Mouse (Mus musculus): ENCODE measurements around the gene Pbsn.
"Not testable (repeated sequence)": the region's sequence is repeated elsewhere in the genome, so short reads cannot be mapped to it uniquely, and the experiment has no call there.

Gene Pbsn

GRCm38 (mm10) chrX:77853523-77853922 lies at the start of gene Pbsn:
TSS of gene Pbsn (minus strand) at chrX:77853623.
- in situ Hi-C loops (cut with MboI, MseI): loop anchor here (25.0 kb wide), 1 partner anchor 1191 kb away; no protein-coding TSS in a partner anchor

GRCm38 (mm10) chrX:77880033-77880432 lies 26.6 kb upstream of the Pbsn start:
- in situ Hi-C loops (cut with MboI, MseI): not testable (repeated sequence)

- in situ Hi-C loops (cut with MboI, MseI): loop anchor here (25.0 kb wide), 1 partner anchor 1202 kb away; no protein-coding TSS in a partner anchor
Observed at GRCm38 (mm10) chrX:77864458-77864857, 11.0 kb upstream of the Pbsn start, which contains the start of gene Gm14744. TSS of gene Gm14744 (plus strand) at chrX:77864758.

- in situ Hi-C loops (cut with MboI, MseI): no loop called here
Observed at GRCm38 (mm10) chrX:77812031-77812430, 41.4 kb downstream of the Pbsn start.

- in situ Hi-C loops (cut with MboI, MseI): no loop called here
Observed at GRCm38 (mm10) chrX:77810608-77811206, 42.7 kb downstream of the Pbsn start.

GRCm38 (mm10) chrX:77808602-77809001 lies 44.8 kb downstream of the Pbsn start:
- in situ Hi-C loops (cut with MboI, MseI): no loop called here

- in situ Hi-C loops (cut with MboI, MseI): no loop called here
Observed at GRCm38 (mm10) chrX:77802293-77802692, 51.1 kb downstream of the Pbsn start.

- in situ Hi-C loops (cut with MboI, MseI): no loop called here
Observed at GRCm38 (mm10) chrX:77801543-77801942, 51.9 kb downstream of the Pbsn start.

- in situ Hi-C loops (cut with MboI, MseI): loop anchor here (10.0 kb wide), 1 partner anchor 375 kb away; no protein-coding TSS in a partner anchor
Observed at GRCm38 (mm10) chrX:77799554-77799953, 53.9 kb downstream of the Pbsn start.

- in situ Hi-C loops (cut with MboI, MseI): loop anchor here (10.0 kb wide), 1 partner anchor 373 kb away; no protein-coding TSS in a partner anchor
Observed at GRCm38 (mm10) chrX:77797801-77798200, 55.6 kb downstream of the Pbsn start.

- in situ Hi-C loops (cut with MboI, MseI): loop anchor here (10.0 kb wide), 1 partner anchor 372 kb away; no protein-coding TSS in a partner anchor
Observed at GRCm38 (mm10) chrX:77796916-77797315, 56.5 kb downstream of the Pbsn start.

- in situ Hi-C loops (cut with MboI, MseI): loop anchor here (10.0 kb wide), 1 partner anchor 372 kb away; no protein-coding TSS in a partner anchor
Observed at GRCm38 (mm10) chrX:77796238-77796835, 57.1 kb downstream of the Pbsn start, which contains the start of gene Prkx. TSS of gene Prkx (minus strand) at chrX:77796278.

- in situ Hi-C loops (cut with MboI, MseI): loop anchor here (10.0 kb wide), 1 partner anchor 371 kb away; no protein-coding TSS in a partner anchor
Observed at GRCm38 (mm10) chrX:77795858-77796174, 57.6 kb downstream of the Pbsn start.

GRCm38 (mm10) chrX:77794962-77795857 lies 58.2 kb downstream of the Pbsn start:
- in situ Hi-C loops (cut with MboI, MseI): loop anchor here (10.0 kb wide), 1 partner anchor 370 kb away; no protein-coding TSS in a partner anchor

- in situ Hi-C loops (cut with MboI, MseI): no loop called here
Observed at GRCm38 (mm10) chrX:77788675-77789074, 64.7 kb downstream of the Pbsn start.

Data from T-helper 1 cell (primary cell).